Mouse (Mus musculus) forebrain, embryonic 13.5 days (tissue): ENCODE data around the gene Tacstd2. TPM values are rescaled to one million over a fixed set of nuclear protein-coding genes. Genes with fewer than 3 reads are reported as not detected.

Experiments used
- ATAC-seq: fragments of 200-750 bp; cut with Nextera tagmentation; 2 replicates; pipeline ENCODE4 v1.8.0; 2017
- H3K27ac ChIP-seq: fragments of 300-500 bp; sonication (generic); 2 replicates; pipeline ENCODE4 v1.5.1; 2015; ENCODE audit warnings: inconsistent platforms, mild to moderate bottlenecking, moderate library complexity
- H3K27me3 ChIP-seq: fragments of 300-500 bp; sonication (generic); 2 replicates; pipeline ENCODE4 v1.6.1; 2015; ENCODE audit warnings: mild to moderate bottlenecking, inconsistent platforms
- H3K36me3 ChIP-seq: fragments of 300-500 bp; sonication (generic); 2 replicates; pipeline ENCODE4 v1.6.1; 2015; ENCODE audit warnings: mild to moderate bottlenecking, inconsistent platforms; ENCODE audit not compliant: poor library complexity, severe bottlenecking
- H3K4me1 ChIP-seq: fragments of 300-500 bp; sonication (generic); 2 replicates; pipeline ENCODE4 v1.6.1; 2015; ENCODE audit warnings: inconsistent platforms
- H3K4me2 ChIP-seq: fragments of 300-500 bp; sonication (generic); 2 replicates; pipeline ENCODE4 v1.6.1; 2015; ENCODE audit warnings: inconsistent platforms, mild to moderate bottlenecking, moderate library complexity
- H3K4me3 ChIP-seq: fragments of 300-500 bp; sonication (generic); 2 replicates; pipeline ENCODE4 v1.5.1; 2015; ENCODE audit warnings: mild to moderate bottlenecking, inconsistent platforms
- H3K9ac ChIP-seq: fragments of 300-500 bp; sonication (generic); 2 replicates; pipeline ENCODE4 v1.6.1; 2015; ENCODE audit warnings: mild to moderate bottlenecking, inconsistent platforms
- H3K9me3 ChIP-seq: fragments of 300-500 bp; sonication (generic); replicated peaks from 2 replicates; pipeline ENCODE4 v1.6.1; 2016; ENCODE audit warnings: inconsistent platforms
- WGBS: fragments of 180-500 bp; shearing (Covaris S2); methylation state at CpG from one replicate; pipeline ENCODE4 v1.1.7; 2015; 5-methylcytosine and 5-hydroxymethylcytosine counted together
- polyA plus RNA-seq: library from polyadenylated mRNA; unstranded; fragments of >200 nt; fragmentation: Nextera tagmentation; extraction: Ambion mirVana; gene quantifications from 2 replicates; pipeline ENCODE4 v1.2.1, GENCODE M21; 2015

The Tacstd2 gene
- polyA plus RNA-seq = 0.13 and 0.23 TPM in 2 replicates

DNA sequence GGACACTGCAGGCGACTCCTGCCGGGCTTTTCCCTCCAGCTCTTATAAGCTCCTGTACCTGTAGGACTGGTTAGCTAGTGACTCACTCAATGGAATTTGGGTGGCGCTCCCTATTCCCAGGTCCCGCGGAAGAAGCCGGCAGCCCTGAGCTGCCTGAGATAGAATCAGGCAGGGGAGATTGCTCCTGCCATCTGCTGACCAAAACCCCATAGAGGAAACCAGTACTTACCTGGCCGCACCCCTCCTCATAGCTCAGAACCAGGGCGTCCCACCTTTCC is at the start of gene Tacstd2:
Gene Tacstd2, minus strand, starts transcription at position 20 of the 278 bp plus-strand sequence.
- H3K4me2 ChIP-seq = peak within 1 kb of the TSS; percentile 80
- no peaks in the 10 kb centered on the region for H3K36me3 ChIP-seq
- H3K9ac ChIP-seq = no peak within 1 kb of the TSS; the same call in none of the 2 replicates
- no peak within 1 kb of the TSS for H3K27ac ChIP-seq
- 4% methylated on average over 8 of the region's 8 CpGs for WGBS
- peak within 1 kb of the TSS; percentile 48 for H3K4me3 ChIP-seq
- H3K9me3 ChIP-seq = no peaks in the 10 kb centered on the region
- ATAC-seq = no peak; the same call in 1 of the 2 replicates
- H3K27me3 ChIP-seq = peaks cover 61% of the 10 kb centered on the region
- H3K4me1 ChIP-seq = peaks cover 17% of the 10 kb centered on the region

GRCm38 (mm10) chr6:67566270-67566669 is 30.7 kb upstream of the Tacstd2 start:
- WGBS = 90% methylated on average over 3 of the region's 3 CpGs
- Histone ChIP-seq H3K9me3 (no peaks in the 10 kb centered on the region), H3K9ac (no peak overlapping the region), H3K27ac (no peak overlapping the region), H3K36me3 (no peaks in the 10 kb centered on the region), H3K4me3 (no peak overlapping the region), H3K4me1 (no peaks in the 10 kb centered on the region), H3K27me3 (no peaks in the 10 kb centered on the region), H3K4me2 (no peak overlapping the region)
- ATAC-seq = no peak

- Histone ChIP-seq H3K9ac (no peak overlapping the region), H3K4me3 (no peak overlapping the region), H3K36me3 (no peaks in the 10 kb centered on the region), H3K27ac (no peak overlapping the region), H3K4me1 (no peaks in the 10 kb centered on the region), H3K4me2 (no peak overlapping the region), H3K9me3 (no peaks in the 10 kb centered on the region), H3K27me3 (no peaks in the 10 kb centered on the region)
- no peak for ATAC-seq
Observed at GRCm38 (mm10) chr6:67555376-67555775, 19.8 kb upstream of the Tacstd2 start.

GRCm38 (mm10) chr6:67549550-67549949 is 14.0 kb upstream of the Tacstd2 start:
- H3K27ac ChIP-seq = no peak overlapping the region
- no peaks in the 10 kb centered on the region for H3K36me3 ChIP-seq
- H3K9me3 ChIP-seq = no peaks in the 10 kb centered on the region
- WGBS = 18% methylated on average over 1 of the region's 1 CpGs
- no peak overlapping the region for H3K4me2 ChIP-seq
- no peaks in the 10 kb centered on the region for H3K27me3 ChIP-seq
- no peaks in the 10 kb centered on the region for H3K4me1 ChIP-seq
- ATAC-seq = no peak
- H3K9ac ChIP-seq = no peak overlapping the region
- no peak overlapping the region for H3K4me3 ChIP-seq

DNA sequence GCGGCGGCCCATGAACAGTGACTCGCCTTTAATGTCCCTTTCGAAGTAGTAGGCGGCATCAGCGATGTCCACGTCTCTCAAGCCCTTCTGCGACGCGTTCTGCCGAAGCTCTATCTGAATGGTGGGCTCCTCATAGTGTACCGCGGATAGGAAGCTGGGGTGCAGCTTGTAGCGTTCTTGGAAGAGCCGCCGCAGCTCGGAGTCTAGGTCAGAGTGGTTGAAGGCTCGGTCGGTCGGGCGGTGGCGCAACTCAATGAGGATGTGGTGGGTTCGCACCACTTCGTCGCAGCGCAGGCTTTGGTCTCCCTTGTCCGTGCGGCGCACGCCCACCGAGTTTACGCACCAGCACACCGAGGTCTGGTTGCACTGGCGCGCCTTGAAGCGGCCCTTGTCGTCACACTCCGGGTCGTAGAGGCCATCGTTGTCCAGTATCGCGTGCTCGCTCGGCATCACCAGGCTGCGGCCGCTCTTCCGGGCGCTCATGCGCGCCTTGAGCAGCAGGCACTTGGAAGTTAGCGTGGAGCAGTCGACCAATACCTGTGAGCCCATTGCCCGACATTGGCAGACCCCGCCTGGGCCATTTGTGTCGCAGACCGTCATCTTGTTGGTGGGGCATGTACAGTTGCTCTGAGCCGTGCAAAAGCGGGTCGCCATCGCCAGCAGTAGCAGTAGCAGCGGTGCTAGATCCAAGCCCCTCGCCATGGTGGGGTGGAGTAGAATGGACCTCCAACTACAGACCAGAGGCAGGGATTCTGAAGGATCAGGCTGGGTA is 405 bp downstream of the Tacstd2 start:
- H3K9ac ChIP-seq = no peak overlapping the region; the same call in none of the 2 replicates
- ATAC-seq = peak; percentile 73
- no peaks in the 10 kb centered on the region for H3K9me3 ChIP-seq
- H3K36me3 ChIP-seq = no peaks in the 10 kb centered on the region
- H3K4me2 ChIP-seq = peak overlapping the region; percentile 80
- peak overlapping the region; percentile 48 for H3K4me3 ChIP-seq
- peaks cover 17% of the 10 kb centered on the region for H3K4me1 ChIP-seq
- H3K27ac ChIP-seq = no peak overlapping the region
- H3K27me3 ChIP-seq = peaks cover 61% of the 10 kb centered on the region
- under 1% methylated on average over 62 of the region's 62 CpGs for WGBS

GRCm38 (mm10) chr6:67534191-67535004 is 1.2 kb downstream of the Tacstd2 start:
- H3K9me3 ChIP-seq = no peaks in the 10 kb centered on the region
- H3K9ac ChIP-seq = no peak overlapping the region; the same call in 1 of the 2 replicates
- peak overlapping the region; percentile 48 for H3K4me3 ChIP-seq
- H3K36me3 ChIP-seq = no peaks in the 10 kb centered on the region
- peaks cover 17% of the 10 kb centered on the region for H3K4me1 ChIP-seq
- peak overlapping the region; percentile 80 for H3K4me2 ChIP-seq
- 7% methylated on average over 31 of the region's 31 CpGs for WGBS
- peaks cover 61% of the 10 kb centered on the region for H3K27me3 ChIP-seq
- no peak overlapping the region for H3K27ac ChIP-seq
- ATAC-seq = no peak

DNA sequence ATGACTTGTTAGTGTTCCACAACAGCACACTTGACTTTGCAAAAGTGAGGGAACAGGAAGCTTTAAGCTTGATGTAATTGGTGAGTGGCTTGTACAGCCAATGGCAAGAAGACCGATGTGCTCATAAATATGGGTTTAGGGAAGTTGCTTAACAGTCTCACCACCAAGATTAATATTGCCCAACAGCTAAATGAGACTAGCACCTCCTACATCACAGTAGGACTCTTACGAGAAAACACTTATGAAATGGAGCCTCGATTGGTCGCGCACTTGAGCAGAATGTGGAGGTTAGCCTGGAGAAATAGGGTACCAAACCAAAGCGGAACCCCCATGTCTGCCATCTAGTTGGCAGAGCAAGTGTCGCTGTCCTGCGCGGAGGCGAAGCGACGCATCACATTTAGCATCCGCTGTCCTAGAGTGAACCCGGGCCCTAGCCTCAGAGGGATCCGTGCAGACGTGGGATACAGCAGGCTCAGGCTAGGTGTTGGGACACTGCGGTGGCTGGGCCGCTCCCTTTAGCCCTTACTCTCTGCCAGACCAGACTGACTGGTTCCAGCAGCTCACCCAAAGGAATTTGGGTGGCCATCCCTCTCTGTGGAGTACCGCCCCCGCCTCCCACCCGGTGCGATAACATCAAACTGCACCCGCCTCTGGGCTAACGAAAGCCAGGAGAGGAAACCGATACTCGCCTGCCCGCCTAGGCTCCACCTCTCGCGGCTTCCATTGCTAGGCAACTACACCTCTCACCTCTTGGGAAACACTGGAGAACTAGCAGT is 2.7 kb downstream of the Tacstd2 start:
- H3K27me3 ChIP-seq = peaks cover 61% of the 10 kb centered on the region
- H3K4me3 ChIP-seq = peak overlapping the region; percentile 20
- no peaks in the 10 kb centered on the region for H3K9me3 ChIP-seq
- peak; percentile 40 for ATAC-seq
- H3K36me3 ChIP-seq = no peaks in the 10 kb centered on the region
- H3K4me2 ChIP-seq = peak overlapping the region; percentile 49
- H3K4me1 ChIP-seq = peaks cover 17% of the 10 kb centered on the region
- WGBS = 13% methylated on average over 29 of the region's 29 CpGs
- H3K27ac ChIP-seq = no peak overlapping the region
- no peak overlapping the region for H3K9ac ChIP-seq

- peaks cover 57% of the 10 kb centered on the region for H3K27me3 ChIP-seq
- 62% methylated on average over 7 of the region's 7 CpGs for WGBS
- no peak overlapping the region for H3K27ac ChIP-seq
- H3K4me3 ChIP-seq = no peak overlapping the region
- ATAC-seq = no peak
- no peak overlapping the region for H3K9ac ChIP-seq
- no peak overlapping the region for H3K4me2 ChIP-seq
- H3K36me3 ChIP-seq = no peaks in the 10 kb centered on the region
- no peaks in the 10 kb centered on the region for H3K9me3 ChIP-seq
- peaks cover 17% of the 10 kb centered on the region for H3K4me1 ChIP-seq
Observed at GRCm38 (mm10) chr6:67531822-67532162, 3.8 kb downstream of the Tacstd2 start.

- Histone ChIP-seq H3K9me3 (0 out of 2 replicates have a peak, but pooled peaks cover 2% of the 10 kb centered on the region), H3K27me3 (peaks cover 51% of the 10 kb centered on the region), H3K9ac (no peak overlapping the region), H3K4me2 (no peak overlapping the region), H3K36me3 (no peaks in the 10 kb centered on the region), H3K4me3 (no peak overlapping the region), H3K27ac (no peak overlapping the region), H3K4me1 (peaks cover 17% of the 10 kb centered on the region)
- WGBS = 65% methylated on average over 9 of the region's 9 CpGs
- no peak for ATAC-seq
Observed at GRCm38 (mm10) chr6:67530992-67531821, 4.4 kb downstream of the Tacstd2 start.

DNA sequence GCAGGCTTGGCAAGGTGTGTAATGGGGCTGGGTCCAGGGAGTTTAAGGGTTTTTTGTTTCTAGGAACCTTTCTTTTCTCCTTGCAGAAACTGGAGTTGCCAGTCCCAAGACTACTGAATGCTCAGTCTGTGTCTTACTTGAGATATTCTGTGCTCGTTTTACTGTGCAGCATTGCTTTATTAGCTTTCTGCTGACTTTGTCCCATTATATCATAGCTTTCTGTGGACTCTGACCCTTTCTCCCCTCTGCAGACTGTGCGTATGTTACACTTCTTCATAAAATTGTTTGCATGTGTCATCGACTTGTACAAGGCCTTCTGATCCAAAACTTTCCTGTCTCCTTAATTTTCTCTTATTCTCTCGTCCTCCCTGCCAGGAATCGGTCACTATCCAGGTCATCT is 9.2 kb downstream of the Tacstd2 start:
- no peak for ATAC-seq
- H3K4me3 ChIP-seq = no peak overlapping the region
- H3K4me1 ChIP-seq = no peaks in the 10 kb centered on the region
- H3K9me3 ChIP-seq = 0 out of 2 replicates have a peak, but pooled peaks cover 3% of the 10 kb centered on the region
- H3K4me2 ChIP-seq = no peak overlapping the region
- H3K36me3 ChIP-seq = no peaks in the 10 kb centered on the region
- peaks cover 3% of the 10 kb centered on the region for H3K27me3 ChIP-seq
- H3K9ac ChIP-seq = no peak overlapping the region
- 93% methylated on average over 5 of the region's 5 CpGs for WGBS
- no peak overlapping the region for H3K27ac ChIP-seq

DNA sequence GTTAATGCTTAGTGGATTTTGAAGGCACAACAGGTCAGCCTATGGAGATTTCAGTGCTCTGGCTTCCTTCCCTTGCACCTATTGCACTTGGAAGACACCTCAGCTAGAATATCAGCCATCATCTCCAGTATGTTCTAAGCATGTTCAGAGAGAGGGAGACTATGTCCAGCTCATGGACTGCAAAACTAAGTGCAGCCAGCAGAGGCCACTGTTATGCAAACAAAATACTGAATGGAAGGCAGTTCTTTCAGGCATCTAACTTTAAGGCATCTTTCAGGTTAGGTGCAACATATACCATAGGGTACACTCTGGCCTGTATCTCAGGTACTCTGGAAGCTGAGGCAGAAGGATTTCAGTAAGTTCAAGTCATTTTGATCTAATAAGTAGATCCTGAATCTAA is 24.8 kb downstream of the Tacstd2 start:
- Histone ChIP-seq H3K9ac (no peak overlapping the region), H3K27ac (no peak overlapping the region), H3K4me3 (no peak overlapping the region), H3K4me2 (no peak overlapping the region), H3K9me3 (no peaks in the 10 kb centered on the region), H3K36me3 (no peaks in the 10 kb centered on the region), H3K4me1 (no peaks in the 10 kb centered on the region), H3K27me3 (no peaks in the 10 kb centered on the region)
- peak; percentile 43; the same call in 1 of the 2 replicates for ATAC-seq
